Mouse (Mus musculus): ENCODE measurements around the gene Cdh4. TPM values are rescaled to one million over a fixed set of nuclear protein-coding genes. Genes with fewer than 3 reads are reported as not detected.

Gene Cdh4
- polyA plus RNA-seq, 1 experiment = not detected

- Histone ChIP-seq H3K27me3 (ENCODE audit: control insufficient read depth, insufficient read depth, insufficient read length) (peaks cover 20% of the 10 kb centered on the region), H3ac (ENCODE audit: control insufficient read depth, insufficient read length) (no peak overlapping the region), H3K4me3 (no peak overlapping the region), H3K79me2 (ENCODE audit: control insufficient read depth, insufficient read depth) (no peaks in the 10 kb centered on the region), H3K36me3 (ENCODE audit: control insufficient read depth, insufficient read depth) (no peaks in the 10 kb centered on the region), H3K4me2 (ENCODE audit: low read depth) (no peak overlapping the region)
- no peak for TF ChIP-seq TCF12 (IDR thresholded peaks at IDR 0.05; ENCODE audit: insufficient read depth, poor library complexity, severe bottlenecking)
- TF ChIP-seq USF1 (IDR thresholded peaks at IDR 0.05; ENCODE audit: low read depth) = no peak
- no peak for TF ChIP-seq MAX (IDR thresholded peaks at IDR 0.05; ENCODE audit: low read depth)
Measured at GRCm38 (mm10) chr2:179835570-179835969, 393.3 kb downstream of the Cdh4 start.

- H3K79me2 ChIP-seq (ENCODE audit: control insufficient read depth, insufficient read depth) = no peaks in the 10 kb centered on the region
- no peak overlapping the region for H3K4me2 ChIP-seq (ENCODE audit: low read depth)
- H3K4me3 ChIP-seq = no peak overlapping the region
- H3K36me3 ChIP-seq (ENCODE audit: control insufficient read depth, insufficient read depth) = no peaks in the 10 kb centered on the region
- peaks cover 20% of the 10 kb centered on the region for H3K27me3 ChIP-seq (ENCODE audit: control insufficient read depth, insufficient read depth, insufficient read length)
- no peak for TF ChIP-seq TCF3 (IDR thresholded peaks at IDR 0.05; ENCODE audit: insufficient read length, low read depth)
- H3ac ChIP-seq (ENCODE audit: control insufficient read depth, insufficient read length) = no peak overlapping the region
Measured at GRCm38 (mm10) chr2:179837186-179837585, 395.0 kb downstream of the Cdh4 start.

DNA sequence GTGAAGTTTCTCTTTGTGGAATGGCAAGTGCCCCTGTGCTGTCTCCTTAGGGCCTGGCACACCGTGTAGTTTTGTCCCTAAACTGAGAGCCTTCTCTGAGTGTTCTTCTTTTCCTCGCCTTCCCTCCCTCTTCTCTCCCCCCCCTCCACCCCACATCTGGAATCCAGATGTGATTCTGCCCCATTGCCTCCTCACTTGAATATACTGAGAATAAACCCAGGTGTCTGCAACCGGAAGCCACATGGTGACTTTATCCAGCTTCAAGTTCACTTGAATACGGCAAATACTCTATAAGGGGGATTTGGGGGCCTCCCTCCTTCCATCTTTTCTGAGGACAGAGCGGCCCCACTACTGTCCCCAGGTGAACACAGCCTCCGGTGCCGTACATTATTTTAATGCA, 395.8 kb downstream of the Cdh4 start:
- Histone ChIP-seq H3K4me3 (no peak overlapping the region), H3K79me2 (ENCODE audit: control insufficient read depth, insufficient read depth) (no peaks in the 10 kb centered on the region)
- TF ChIP-seq E2F4 (IDR thresholded peaks at IDR 0.05; ENCODE audit: insufficient read depth) = no peak
- no peak for TF ChIP-seq CEBPB (IDR thresholded peaks at IDR 0.05; ENCODE audit: insufficient read depth, poor library complexity, severe bottlenecking)
- TF ChIP-seq SRF (IDR thresholded peaks at IDR 0.05; ENCODE audit: control insufficient read depth, insufficient read length, low read depth) = no peak
- no peak for TF ChIP-seq TCF3 (IDR thresholded peaks at IDR 0.05; ENCODE audit: insufficient read length, low read depth)
- no peak for TF ChIP-seq MYOD1 (IDR thresholded peaks at IDR 0.05; ENCODE audit: control insufficient read depth in 1 of 3, insufficient read length in 2 of 3, low read depth in 2 of 3)
- TF ChIP-seq REST (IDR thresholded peaks at IDR 0.05; ENCODE audit: insufficient read depth, insufficient read length) = no peak
- TF ChIP-seq TCF12 (IDR thresholded peaks at IDR 0.05; ENCODE audit: insufficient read depth, poor library complexity, severe bottlenecking) = no peak
- TF ChIP-seq USF1 (IDR thresholded peaks at IDR 0.05; ENCODE audit: low read depth) = no peak
- TF ChIP-seq MAX (IDR thresholded peaks at IDR 0.05; ENCODE audit: low read depth) = no peak
- no peak for TF ChIP-seq POLR2A (IDR thresholded peaks at IDR 0.05; ENCODE audit: insufficient read length, low read depth)
- no peak for TF ChIP-seq POLR2AphosphoS2 (IDR thresholded peaks at IDR 0.05; ENCODE audit: insufficient read length, low read depth)
- TF ChIP-seq MYOG (IDR thresholded peaks at IDR 0.05; ENCODE audit: control insufficient read depth in 1 of 3, insufficient read depth in 1 of 3, insufficient read length in 2 of 3, low read depth in 2 of 3) = no peak

DNA sequence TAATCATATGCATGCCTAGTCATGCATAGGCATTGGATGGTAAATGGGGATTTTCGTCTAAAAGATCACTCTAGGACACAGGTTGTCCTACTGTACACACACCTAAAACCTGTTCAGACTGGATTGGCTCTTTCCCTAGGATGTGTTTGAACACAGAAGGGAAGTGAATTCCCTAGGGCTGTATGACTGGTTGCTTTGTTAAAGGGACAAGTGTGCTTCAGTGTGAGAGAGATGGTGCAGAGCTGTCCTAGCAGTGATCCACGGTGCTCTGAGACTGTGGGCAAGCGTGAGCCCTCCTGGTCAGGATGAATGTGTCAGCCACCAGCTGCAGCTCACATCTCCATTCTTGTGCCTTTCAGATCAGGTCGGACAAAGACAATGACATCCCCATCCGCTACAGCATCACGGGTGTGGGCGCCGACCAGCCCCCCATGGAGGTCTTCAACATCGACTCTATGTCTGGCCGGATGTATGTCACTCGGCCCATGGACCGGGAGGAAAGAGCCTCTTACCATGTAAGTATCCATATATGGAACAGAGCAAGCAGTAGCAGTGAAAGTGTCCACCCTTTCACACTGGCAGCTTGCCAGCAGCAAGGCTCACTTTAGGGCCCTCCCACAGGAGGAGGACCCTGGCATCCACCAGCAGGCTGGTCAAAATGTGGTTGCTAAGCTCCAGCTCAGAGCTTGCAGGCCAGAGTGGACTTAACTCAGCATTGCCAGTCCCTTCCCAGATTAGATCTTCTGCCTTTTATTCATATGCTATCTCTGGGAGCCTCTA, 400.6 kb downstream of the Cdh4 start:
- TF ChIP-seq MYOG (IDR thresholded peaks at IDR 0.05; ENCODE audit: control insufficient read depth in 1 of 3, insufficient read depth in 1 of 3, insufficient read length in 2 of 3, low read depth in 2 of 3) = no peak
- no peak for TF ChIP-seq POLR2A (IDR thresholded peaks at IDR 0.05; ENCODE audit: insufficient read length, low read depth)
- TF ChIP-seq POLR2AphosphoS2 (IDR thresholded peaks at IDR 0.05; ENCODE audit: insufficient read length, low read depth) = no peak
- TF ChIP-seq SRF (IDR thresholded peaks at IDR 0.05; ENCODE audit: control insufficient read depth, insufficient read length, low read depth) = no peak
- TF ChIP-seq USF1 (IDR thresholded peaks at IDR 0.05; ENCODE audit: low read depth) = no peak
- no peak for TF ChIP-seq MAX (IDR thresholded peaks at IDR 0.05; ENCODE audit: low read depth)
- TF ChIP-seq CEBPB (IDR thresholded peaks at IDR 0.05; ENCODE audit: insufficient read depth, poor library complexity, severe bottlenecking) = no peak
- TF ChIP-seq E2F4 (IDR thresholded peaks at IDR 0.05; ENCODE audit: insufficient read depth) = no peak
- no peak for TF ChIP-seq MYOD1 (IDR thresholded peaks at IDR 0.05; ENCODE audit: control insufficient read depth in 1 of 3, insufficient read length in 2 of 3, low read depth in 2 of 3)
- TF ChIP-seq TCF12 (IDR thresholded peaks at IDR 0.05; ENCODE audit: insufficient read depth, poor library complexity, severe bottlenecking) = no peak
- no peak for TF ChIP-seq TCF3 (IDR thresholded peaks at IDR 0.05; ENCODE audit: insufficient read length, low read depth)
- TF ChIP-seq REST (IDR thresholded peaks at IDR 0.05; ENCODE audit: insufficient read depth, insufficient read length) = no peak
- H3K79me2 ChIP-seq (ENCODE audit: control insufficient read depth, insufficient read depth) = no peaks in the 10 kb centered on the region
- H3K27me3 ChIP-seq (ENCODE audit: control insufficient read depth, insufficient read depth, insufficient read length) = no peaks in the 10 kb centered on the region
- no peaks in the 10 kb centered on the region for H3K36me3 ChIP-seq (ENCODE audit: control insufficient read depth, insufficient read depth)
- H3ac ChIP-seq (ENCODE audit: control insufficient read depth, insufficient read length) = no peak overlapping the region
- H3K4me3 ChIP-seq = no peak overlapping the region
- H3K4me2 ChIP-seq (ENCODE audit: low read depth) = no peak overlapping the region

More for the DNA sequence above, 395.8 kb downstream of the Cdh4 start:
- Histone ChIP-seq H3K4me2 (ENCODE audit: low read depth) (no peak overlapping the region), H3K27me3 (ENCODE audit: control insufficient read depth, insufficient read depth, insufficient read length) (peaks cover 20% of the 10 kb centered on the region), H3ac (ENCODE audit: control insufficient read depth, insufficient read length) (no peak overlapping the region), H3K36me3 (ENCODE audit: control insufficient read depth, insufficient read depth) (no peaks in the 10 kb centered on the region)

GRCm38 (mm10) chr2:179849732-179850131, 407.5 kb downstream of the Cdh4 start:
- no peaks in the 10 kb centered on the region for H3K36me3 ChIP-seq (ENCODE audit: control insufficient read depth, insufficient read depth)
- H3K4me2 ChIP-seq (ENCODE audit: low read depth) = no peak overlapping the region
- H3K79me2 ChIP-seq (ENCODE audit: control insufficient read depth, insufficient read depth) = no peaks in the 10 kb centered on the region
- no peak overlapping the region for H3ac ChIP-seq (ENCODE audit: control insufficient read depth, insufficient read length)
- no peak overlapping the region for H3K4me3 ChIP-seq
- TF ChIP-seq MYOG (IDR thresholded peaks at IDR 0.05; ENCODE audit: control insufficient read depth in 1 of 3, insufficient read depth in 1 of 3, insufficient read length in 2 of 3, low read depth in 2 of 3) (no peak), REST (IDR thresholded peaks at IDR 0.05; ENCODE audit: insufficient read depth, insufficient read length) (no peak), POLR2AphosphoS2 (IDR thresholded peaks at IDR 0.05; ENCODE audit: insufficient read length, low read depth) (no peak), E2F4 (IDR thresholded peaks at IDR 0.05; ENCODE audit: insufficient read depth) (no peak), POLR2A (IDR thresholded peaks at IDR 0.05; ENCODE audit: insufficient read length, low read depth) (no peak), SRF (IDR thresholded peaks at IDR 0.05; ENCODE audit: control insufficient read depth, insufficient read length, low read depth) (no peak), TCF3 (IDR thresholded peaks at IDR 0.05; ENCODE audit: insufficient read length, low read depth) (no peak), TCF12 (IDR thresholded peaks at IDR 0.05; ENCODE audit: insufficient read depth, poor library complexity, severe bottlenecking) (no peak), CEBPB (IDR thresholded peaks at IDR 0.05; ENCODE audit: insufficient read depth, poor library complexity, severe bottlenecking) (no peak), MYOD1 (IDR thresholded peaks at IDR 0.05; ENCODE audit: control insufficient read depth in 1 of 3, insufficient read length in 2 of 3, low read depth in 2 of 3) (no peak), USF1 (IDR thresholded peaks at IDR 0.05; ENCODE audit: low read depth) (no peak), MAX (IDR thresholded peaks at IDR 0.05; ENCODE audit: low read depth) (no peak)
- no peaks in the 10 kb centered on the region for H3K27me3 ChIP-seq (ENCODE audit: control insufficient read depth, insufficient read depth, insufficient read length)

All from myocyte (in vitro differentiated cells).